Mouse (Mus musculus) stomach, embryonic 15.5 days (tissue): Measurements from ENCODE around the gene Bahcc1. TPM values are rescaled to one million over a fixed set of nuclear protein-coding genes. Genes with fewer than 3 reads are reported as not detected.
A peak's percentile ranks its signal among the peaks of the same experiment; 100 is the strongest.

Source experiments
- ATAC-seq: fragments of 200-750 bp; cut with Nextera tagmentation; 2 replicates; pipeline ENCODE4 v1.8.0; 2017; ENCODE audit warnings: low read depth, moderate number of reproducible peaks, moderate TSS enrichment; ENCODE audit not compliant: insufficient read depth, low FRiP score
- H3K27ac ChIP-seq: fragments of 300-500 bp; sonication (generic); 2 replicates; pipeline ENCODE4 v1.5.1; 2015; ENCODE audit warnings: mild to moderate bottlenecking, inconsistent platforms
- H3K27me3 ChIP-seq: fragments of 300-500 bp; sonication (generic); replicated peaks from 2 replicates; pipeline ENCODE4 v1.6.1; 2015; ENCODE audit warnings: inconsistent platforms
- H3K36me3 ChIP-seq: fragments of 300-500 bp; sonication (generic); 2 replicates; pipeline ENCODE4 v1.6.1; 2015; ENCODE audit warnings: inconsistent platforms
- H3K4me1 ChIP-seq: fragments of 300-500 bp; sonication (generic); 2 replicates; pipeline ENCODE4 v1.6.1; 2015; ENCODE audit warnings: inconsistent platforms
- H3K4me2 ChIP-seq: fragments of 300-500 bp; sonication (generic); 2 replicates; pipeline ENCODE4 v1.6.1; 2015; ENCODE audit warnings: mild to moderate bottlenecking, inconsistent platforms
- H3K4me3 ChIP-seq: fragments of 300-500 bp; sonication (generic); replicated peaks from 2 replicates; pipeline ENCODE4 v1.5.1; 2015; ENCODE audit warnings: inconsistent platforms
- H3K9ac ChIP-seq: fragments of 300-500 bp; sonication (generic); 2 replicates; pipeline ENCODE4 v1.6.1; 2015; ENCODE audit warnings: inconsistent platforms
- H3K9me3 ChIP-seq: fragments of 300-500 bp; sonication (generic); 2 replicates; pipeline ENCODE4 v1.6.1; 2016; ENCODE audit warnings: inconsistent platforms
- WGBS: fragments of 180-500 bp; shearing (Covaris S2); methylation state at CpG from one replicate; pipeline ENCODE4 v1.1.7; 2015; 5-methylcytosine and 5-hydroxymethylcytosine counted together
- polyA plus RNA-seq: library from polyadenylated mRNA; unstranded; fragments of >200 nt; fragmentation: Nextera tagmentation; extraction: Ambion mirVana; gene quantifications from 2 replicates; pipeline ENCODE4 v1.2.1, GENCODE M21; 2015

The Bahcc1 gene
- polyA plus RNA-seq, 1 experiment from 2014 or later = 7.2 TPM

DNA sequence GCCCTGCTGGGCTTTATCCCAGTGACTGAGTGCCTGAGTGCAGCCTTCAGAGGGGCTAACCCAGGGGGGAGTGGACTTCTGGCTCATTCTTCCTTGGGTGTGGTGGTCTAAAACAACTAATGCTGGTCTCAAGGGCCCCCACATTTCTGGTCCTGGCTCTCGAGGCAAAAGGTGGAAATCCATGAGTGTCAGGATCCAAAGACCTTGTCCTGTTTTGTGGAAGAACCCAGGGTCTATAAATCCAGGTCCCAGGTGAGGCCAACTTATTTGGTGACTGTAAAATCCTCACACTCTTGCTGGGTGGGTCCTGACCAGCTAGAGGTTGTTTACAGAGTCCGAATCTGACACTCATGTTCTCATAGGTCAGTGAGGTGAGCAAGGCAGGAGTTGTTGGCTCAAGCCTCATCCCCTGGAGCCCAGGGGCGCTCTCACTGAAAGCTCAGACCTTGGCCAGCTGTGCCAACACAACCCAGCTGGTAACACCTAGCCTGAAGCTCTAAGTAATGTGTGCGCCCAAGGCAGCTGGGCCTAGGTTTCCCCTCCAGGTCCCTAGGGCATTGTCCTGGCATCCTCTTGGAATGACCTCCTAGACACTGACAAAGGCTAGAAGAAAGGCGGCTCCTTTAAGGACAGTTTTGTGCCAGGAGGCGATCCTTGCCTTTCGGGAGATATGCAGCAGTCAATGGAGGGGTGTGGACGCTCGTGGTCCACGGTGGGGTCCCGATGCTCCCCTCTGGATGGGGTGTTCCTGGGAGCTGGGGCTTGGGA is 8.1 kb upstream of the Bahcc1 start:
- Histone ChIP-seq H3K27ac (peak overlapping the region; percentile 69), H3K9ac (peak overlapping the region; percentile 2; the same call in 1 of the 2 replicates), H3K27me3 (no peaks in the 10 kb centered on the region), H3K36me3 (no peaks in the 10 kb centered on the region), H3K4me1 (peaks cover 69% of the 10 kb centered on the region), H3K4me2 (peak overlapping the region; percentile 40), H3K4me3 (no peak overlapping the region), H3K9me3 (no peaks in the 10 kb centered on the region)
- WGBS = 32% methylated on average over 11 of the region's 11 CpGs
- 0 out of 2 replicates have a peak, but pooled peaks have one; percentile 20 for ATAC-seq

DNA sequence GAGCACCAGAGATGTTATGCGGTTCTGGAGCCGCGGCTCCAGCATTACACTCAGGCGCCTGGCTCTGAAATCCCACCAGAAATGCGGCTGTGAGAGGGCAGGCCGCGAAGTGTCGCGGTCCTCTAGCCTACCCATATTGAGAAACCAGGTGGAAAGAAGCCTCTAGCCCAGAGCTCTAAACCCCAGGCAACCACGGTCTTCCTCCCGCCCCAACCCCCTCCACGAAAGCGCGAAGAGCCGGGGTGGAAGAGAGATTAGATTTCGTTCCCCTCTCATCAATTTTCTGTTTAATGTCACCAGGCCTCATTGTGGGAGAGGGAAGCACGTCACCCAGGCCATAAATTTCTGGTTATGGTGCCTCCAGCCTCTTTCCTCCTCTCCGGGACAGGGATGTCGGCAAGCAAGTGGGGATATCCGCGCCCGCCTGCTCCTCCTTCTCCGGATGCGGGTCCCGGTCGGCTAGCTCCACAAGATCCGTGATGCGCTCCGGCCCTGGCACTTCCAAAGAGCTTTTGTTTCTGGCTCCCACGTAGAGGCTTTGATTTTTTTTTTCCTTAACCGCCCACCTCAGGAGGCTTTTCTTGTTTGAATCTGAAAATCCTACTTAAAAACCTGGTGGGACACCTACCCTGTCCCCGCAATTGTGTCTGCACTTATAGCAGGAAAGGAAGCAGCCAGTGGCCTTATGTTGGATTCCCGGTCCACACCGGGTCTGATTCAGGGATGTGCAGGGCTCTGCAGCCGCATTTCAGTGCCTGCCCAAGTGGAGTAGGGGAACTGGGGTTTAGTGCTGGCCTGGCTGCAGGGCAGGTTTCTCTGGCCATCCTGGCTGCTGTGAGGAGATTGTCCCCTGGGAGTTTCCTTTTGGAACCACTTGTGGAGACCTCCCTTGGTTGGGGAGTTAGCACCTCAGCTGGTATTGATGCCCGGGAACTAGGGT is 7.2 kb upstream of the Bahcc1 start:
- Histone ChIP-seq H3K9me3 (no peaks in the 10 kb centered on the region), H3K27me3 (no peaks in the 10 kb centered on the region), H3K36me3 (no peaks in the 10 kb centered on the region), H3K4me3 (0 out of 2 replicates have a peak overlapping the region, but pooled peaks have one; percentile 16), H3K4me1 (peaks cover 69% of the 10 kb centered on the region), H3K9ac (peak overlapping the region; percentile 2; the same call in 1 of the 2 replicates), H3K4me2 (peak overlapping the region; percentile 40), H3K27ac (peak overlapping the region; percentile 69)
- WGBS = 25% methylated on average over 36 of the region's 36 CpGs
- no peak for ATAC-seq

DNA sequence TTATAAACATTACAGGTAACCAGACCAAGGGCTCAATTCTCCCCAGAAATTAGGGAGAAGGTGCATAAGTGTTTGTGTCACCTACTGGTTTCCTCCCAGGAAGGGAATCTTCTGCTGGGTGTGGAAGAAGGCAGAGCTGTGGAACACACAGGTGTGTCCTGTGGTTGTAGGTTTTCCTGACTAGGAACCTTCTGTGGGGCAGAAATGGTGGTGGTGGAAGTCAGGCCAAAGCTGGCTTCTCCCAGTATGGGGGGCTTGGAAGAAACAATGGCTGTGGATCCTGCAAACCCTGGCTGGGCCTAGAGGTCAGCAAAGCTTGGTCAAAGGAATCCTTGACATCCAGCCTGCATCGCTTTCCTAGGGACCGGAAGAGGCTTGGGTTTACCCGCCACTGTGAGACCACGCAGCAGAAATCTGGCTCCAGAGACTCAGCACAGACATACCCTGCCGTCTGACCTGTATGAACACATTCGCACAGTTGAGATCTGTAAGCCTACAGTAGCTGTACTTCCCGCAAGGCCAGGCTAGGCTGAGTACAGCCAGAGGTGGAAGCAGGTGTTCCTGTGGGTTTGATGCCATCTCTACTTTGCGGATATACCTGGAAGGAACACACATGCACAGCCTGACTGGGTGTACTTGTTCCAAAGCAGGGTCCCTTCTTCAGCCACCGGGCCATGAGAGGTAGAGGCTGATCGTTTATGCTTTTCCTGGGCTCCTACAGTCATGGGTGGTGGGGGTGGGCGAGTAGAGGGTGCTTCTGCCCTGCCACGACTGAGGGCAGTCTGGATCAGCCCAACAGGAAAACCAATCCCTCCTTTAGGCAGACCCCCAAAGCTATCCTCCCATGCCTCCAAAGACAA is 6.1 kb upstream of the Bahcc1 start:
- Histone ChIP-seq H3K4me2 (no peak overlapping the region), H3K4me1 (peaks cover 66% of the 10 kb centered on the region), H3K27ac (peak overlapping the region; percentile 95), H3K27me3 (no peaks in the 10 kb centered on the region), H3K9me3 (no peaks in the 10 kb centered on the region), H3K36me3 (no peaks in the 10 kb centered on the region), H3K9ac (no peak overlapping the region), H3K4me3 (no peak overlapping the region)
- WGBS = 64% methylated on average over 12 of the region's 12 CpGs
- ATAC-seq = no peak

DNA sequence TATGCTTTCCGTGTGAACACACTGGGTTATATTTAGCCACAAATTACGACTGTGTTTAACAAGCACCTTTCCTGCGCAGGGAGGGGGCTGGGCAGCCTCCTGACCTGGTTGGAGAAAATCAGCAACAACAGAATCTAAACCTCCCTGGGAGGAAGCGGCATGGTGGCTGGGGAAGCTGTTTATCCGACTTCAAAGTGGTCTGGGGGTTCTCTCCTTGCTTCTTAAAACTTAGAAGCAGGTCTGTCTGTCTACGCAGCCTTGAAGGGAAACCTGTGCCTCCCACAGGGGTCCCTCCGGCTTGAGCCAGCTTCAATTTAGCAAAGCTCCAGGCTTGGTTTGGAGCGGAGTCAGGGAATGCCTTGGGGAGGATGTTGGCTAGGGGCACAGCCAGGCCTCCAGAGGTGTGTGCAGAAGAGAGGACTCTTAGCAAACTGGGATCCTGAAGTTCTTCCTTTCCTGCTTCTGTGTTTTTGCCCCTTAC is 5.1 kb upstream of the Bahcc1 start:
- H3K27ac ChIP-seq = peak overlapping the region; percentile 95
- H3K9ac ChIP-seq = no peak overlapping the region
- H3K4me1 ChIP-seq = peaks cover 72% of the 10 kb centered on the region
- no peaks in the 10 kb centered on the region for H3K36me3 ChIP-seq
- H3K27me3 ChIP-seq = no peaks in the 10 kb centered on the region
- H3K9me3 ChIP-seq = no peaks in the 10 kb centered on the region
- H3K4me3 ChIP-seq = no peak overlapping the region
- no peak for ATAC-seq
- peak overlapping the region; percentile 78 for H3K4me2 ChIP-seq
- 36% methylated on average over 8 of the region's 8 CpGs for WGBS

DNA sequence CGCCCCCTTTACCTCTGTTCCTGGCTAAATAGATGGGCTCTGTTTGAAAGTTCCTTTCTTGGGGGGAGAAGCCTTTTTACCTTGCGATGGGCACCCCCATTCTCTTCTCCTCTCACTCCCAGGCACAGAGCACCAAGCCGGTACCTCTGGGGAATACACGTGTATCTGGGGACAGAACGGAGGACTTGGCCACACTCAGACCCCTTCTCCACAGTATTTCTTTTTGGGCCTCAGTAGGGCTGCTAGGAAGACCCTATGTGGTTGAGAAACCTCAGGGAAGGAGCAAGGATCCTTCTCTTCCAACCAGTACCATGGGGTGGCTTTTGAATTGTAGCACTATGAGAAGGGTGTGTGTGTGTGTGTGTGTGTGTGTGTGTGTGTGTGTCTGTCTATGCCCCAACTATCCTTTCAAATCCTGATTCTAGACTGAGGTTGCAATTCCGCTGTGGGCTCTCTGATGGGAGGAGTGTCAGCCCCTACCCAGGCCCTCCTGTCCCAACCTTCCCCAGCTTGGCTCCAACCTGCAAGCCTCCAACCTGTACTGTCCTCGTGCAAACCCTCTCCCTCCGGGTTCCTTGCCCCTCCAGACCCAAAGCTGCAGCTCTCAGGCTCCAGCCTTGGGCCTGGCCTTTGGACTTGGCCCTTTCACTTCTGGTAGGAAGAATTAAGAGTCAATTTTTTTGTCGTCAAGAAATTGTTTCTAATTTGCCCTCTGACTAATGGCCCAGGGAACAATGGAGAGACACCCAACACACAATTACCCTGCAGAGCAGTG is 4.4 kb upstream of the Bahcc1 start:
- H3K4me1 ChIP-seq = peaks cover 71% of the 10 kb centered on the region
- no peak overlapping the region for H3K9ac ChIP-seq
- H3K4me3 ChIP-seq = no peak overlapping the region
- ATAC-seq = no peak
- WGBS = 48% methylated on average over 9 of the region's 9 CpGs
- peak overlapping the region; percentile 95 for H3K27ac ChIP-seq
- H3K4me2 ChIP-seq = peak overlapping the region; percentile 78
- H3K9me3 ChIP-seq = no peaks in the 10 kb centered on the region
- no peaks in the 10 kb centered on the region for H3K36me3 ChIP-seq
- no peaks in the 10 kb centered on the region for H3K27me3 ChIP-seq

DNA sequence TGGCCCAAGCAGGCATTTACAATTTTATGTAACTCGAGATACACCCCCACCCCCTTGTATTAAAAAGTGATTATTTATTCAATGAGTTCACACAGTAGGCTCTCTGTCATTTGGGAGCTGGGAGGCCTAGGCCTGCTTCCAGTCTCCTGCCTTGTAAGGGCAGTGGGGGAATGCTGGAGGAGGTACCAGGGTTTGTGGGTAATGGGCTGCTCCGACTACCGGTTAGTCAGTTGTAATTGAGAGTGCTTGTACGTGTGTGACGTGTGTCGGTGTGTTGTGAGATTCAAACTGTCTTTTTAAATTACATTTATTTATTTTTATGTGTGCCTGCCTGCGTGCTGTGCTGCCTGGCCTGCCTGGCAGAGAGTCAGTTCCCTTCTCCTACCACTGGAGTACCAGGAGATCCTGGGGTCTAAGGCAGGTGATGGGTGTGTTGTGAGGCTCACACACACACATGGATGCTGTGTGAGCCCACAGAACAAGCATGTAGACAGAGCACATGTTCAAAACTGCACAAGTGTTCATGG is 3.8 kb upstream of the Bahcc1 start:
- H3K4me1 ChIP-seq = peaks cover 64% of the 10 kb centered on the region
- ATAC-seq = no peak
- peak overlapping the region; percentile 78 for H3K4me2 ChIP-seq
- H3K9me3 ChIP-seq = no peaks in the 10 kb centered on the region
- WGBS = 21% methylated on average over 7 of the region's 7 CpGs
- H3K27ac ChIP-seq = peak overlapping the region; percentile 95
- no peak overlapping the region for H3K9ac ChIP-seq
- H3K27me3 ChIP-seq = no peaks in the 10 kb centered on the region
- no peaks in the 10 kb centered on the region for H3K36me3 ChIP-seq
- peak overlapping the region; percentile 86 for H3K4me3 ChIP-seq

DNA sequence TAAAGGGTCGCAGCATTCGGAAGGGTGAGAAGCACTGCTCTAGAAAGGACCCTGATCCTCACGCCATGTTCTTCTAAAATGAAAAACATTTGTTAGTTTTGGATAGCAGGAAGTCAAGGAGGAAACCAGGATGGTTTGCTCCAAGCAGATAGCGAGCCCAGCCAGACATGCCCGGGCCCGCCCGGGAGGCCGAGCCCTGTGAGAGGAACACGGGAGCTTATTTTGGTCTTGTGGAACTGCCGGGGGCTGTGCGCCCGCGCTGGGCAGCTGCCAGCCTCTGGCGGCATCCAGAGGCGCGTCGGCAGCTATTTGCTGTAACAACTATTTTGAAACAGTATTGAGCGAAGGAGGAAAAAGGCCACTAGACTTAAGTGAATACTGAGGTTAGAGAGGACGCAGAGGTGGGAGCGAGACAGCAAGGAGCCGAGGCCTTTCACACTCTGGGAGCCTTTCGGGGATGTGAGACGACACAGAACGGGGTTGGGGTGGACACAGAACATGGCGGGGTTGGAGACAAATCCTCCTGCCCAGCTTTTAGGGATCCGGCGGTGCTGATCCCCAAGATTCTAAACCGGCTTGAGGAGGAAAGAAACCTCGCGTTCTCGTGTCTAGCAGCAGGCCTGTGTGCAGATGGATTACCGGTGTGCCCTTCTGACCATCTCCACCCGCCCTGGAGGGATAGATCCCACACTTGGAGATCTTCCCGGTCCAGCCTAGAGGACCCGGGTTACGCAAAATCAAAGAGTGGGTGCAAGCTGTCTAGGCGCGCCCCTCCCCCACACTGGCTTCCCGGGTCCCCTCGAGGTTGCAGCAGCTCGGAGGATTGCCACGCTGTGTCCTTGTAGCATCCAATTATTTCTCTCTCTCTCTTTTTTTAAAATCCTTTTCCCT is 2.6 kb upstream of the Bahcc1 start:
- Histone ChIP-seq H3K4me3 (peak overlapping the region; percentile 86), H3K9me3 (no peaks in the 10 kb centered on the region), H3K27ac (peak overlapping the region; percentile 95), H3K36me3 (no peaks in the 10 kb centered on the region), H3K9ac (peak overlapping the region; percentile 95), H3K4me1 (peaks cover 53% of the 10 kb centered on the region), H3K27me3 (no peaks in the 10 kb centered on the region), H3K4me2 (peak overlapping the region; percentile 78)
- 3% methylated on average over 42 of the region's 42 CpGs for WGBS
- no peak for ATAC-seq

DNA sequence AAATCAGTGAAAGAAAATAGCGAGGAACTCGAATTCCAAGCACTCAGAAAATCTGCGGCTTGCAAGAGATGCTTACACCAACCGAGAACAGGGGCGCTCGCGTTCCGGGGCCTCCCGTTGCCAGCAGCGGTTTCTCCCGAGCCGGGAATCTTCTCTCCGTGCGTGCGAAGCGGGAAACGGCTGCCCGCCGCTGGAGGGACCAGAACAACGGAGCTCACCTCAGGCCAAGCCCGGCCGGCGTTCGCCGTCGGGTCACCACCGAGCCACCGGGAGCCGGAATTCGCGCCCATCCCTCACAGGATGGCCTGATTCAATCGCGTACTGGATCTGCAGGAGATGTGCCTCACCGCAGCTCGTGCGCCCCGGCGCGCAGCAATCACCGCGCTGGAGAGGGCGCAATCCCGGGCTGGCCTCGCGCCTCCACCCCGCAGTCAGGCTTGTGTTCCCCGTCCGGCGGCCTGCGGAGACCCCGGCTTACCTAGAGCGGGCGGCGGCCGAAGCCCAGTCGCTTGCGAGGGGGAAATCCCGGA is 1.8 kb upstream of the Bahcc1 start:
- H3K27ac ChIP-seq = peak overlapping the region; percentile 95
- peak overlapping the region; percentile 86 for H3K4me3 ChIP-seq
- H3K9me3 ChIP-seq = no peaks in the 10 kb centered on the region
- no peaks in the 10 kb centered on the region for H3K27me3 ChIP-seq
- under 1% methylated on average over 58 of the region's 58 CpGs for WGBS
- H3K4me2 ChIP-seq = peak overlapping the region; percentile 78
- peaks cover 45% of the 10 kb centered on the region for H3K4me1 ChIP-seq
- H3K9ac ChIP-seq = peak overlapping the region; percentile 95
- no peaks in the 10 kb centered on the region for H3K36me3 ChIP-seq
- ATAC-seq = no peak

DNA sequence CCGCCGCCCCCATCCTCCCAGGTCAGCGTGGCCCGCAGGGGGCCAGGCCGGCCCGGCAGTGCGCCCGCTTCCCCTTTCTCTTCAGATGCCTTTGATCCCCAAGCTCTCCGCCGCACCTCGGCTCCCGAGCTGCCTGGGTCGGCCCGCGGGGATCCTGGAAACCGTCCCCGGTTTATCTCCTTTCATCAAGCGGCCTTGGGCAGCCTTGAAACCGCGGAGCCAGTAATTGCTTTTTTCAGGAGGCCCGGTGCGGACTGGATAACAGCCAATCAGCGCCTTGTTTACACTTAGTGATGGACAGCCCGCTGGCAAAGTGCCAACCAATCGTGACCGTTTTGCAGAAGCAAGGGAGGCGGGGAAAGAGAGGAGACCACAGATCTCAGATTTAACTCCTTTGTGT is 1.4 kb upstream of the Bahcc1 start:
- peak overlapping the region; percentile 86 for H3K4me3 ChIP-seq
- H3K36me3 ChIP-seq = no peaks in the 10 kb centered on the region
- peak overlapping the region; percentile 78 for H3K4me2 ChIP-seq
- peaks cover 40% of the 10 kb centered on the region for H3K4me1 ChIP-seq
- H3K9me3 ChIP-seq = no peaks in the 10 kb centered on the region
- 1% methylated on average over 27 of the region's 27 CpGs for WGBS
- no peaks in the 10 kb centered on the region for H3K27me3 ChIP-seq
- peak overlapping the region; percentile 95 for H3K9ac ChIP-seq
- ATAC-seq = peak; percentile 57
- peak overlapping the region; percentile 95 for H3K27ac ChIP-seq
